Mouse (Mus musculus): ENCODE results near the gene Pip5k1b. TPM values are rescaled to one million over a fixed set of nuclear protein-coding genes. Genes with fewer than 3 reads are reported as not detected.

The Pip5k1b gene
- polyA plus RNA-seq, 1 experiment from 2014 or later = 4.1 TPM

Other genes with a start within 250 kb of the Pip5k1b start
- 35.0 and 37.6 TPM in 2 replicates for gene Fam122a, start 78.5 kb downstream of the Pip5k1b start, polyA plus RNA-seq (2015; fragmentation: Nextera tagmentation; extraction: Ambion mirVana)
- 6.8 and 8.4 TPM in 2 replicates for gene Tmem252, start 118.1 kb upstream of the Pip5k1b start, polyA plus RNA-seq (2015; fragmentation: Nextera tagmentation; extraction: Ambion mirVana)